Mouse (Mus musculus) heart, adult 8-10 months (tissue): ENCODE results near the gene Tomm20. TPM values are rescaled to one million over a fixed set of nuclear protein-coding genes. Genes with fewer than 3 reads are reported as not detected.

ENCODE experiments used
- DNase-seq: peaks from one replicate; pipeline ENCODE4 v3.0.0; 2022; ENCODE audit warnings: low spot score
- total RNA-seq, 4 experiments: library from RNA; stranded (reverse); gene quantifications; 2 replicates each; pipeline ENCODE4 v1.2.4; 2022

Gene Tomm20
- total RNA-seq, 4 experiments from 2014 or later, result 82.0 to 104 (median 91.0) TPM

- DNase-seq, result no peak
Observed at GRCm38 (mm10) chr8:126961516-126961915, 15.9 kb upstream of the Tomm20 start.

- DNase-seq, result no peak
Observed at GRCm38 (mm10) chr8:126951900-126952636, 6.4 kb upstream of the Tomm20 start.

GRCm38 (mm10) chr8:126949527-126949926 lies 3.9 kb upstream of the Tomm20 start:
- DNase-seq, result no peak

GRCm38 (mm10) chr8:126946444-126946843 lies 800 bp upstream of the Tomm20 start:
- no peak for DNase-seq

- no peak for DNase-seq
Observed at GRCm38 (mm10) chr8:126944781-126945691, 608 bp downstream of the Tomm20 start.

- no peak for DNase-seq
Observed at GRCm38 (mm10) chr8:126943565-126943964, 2.1 kb downstream of the Tomm20 start.

- DNase-seq, result no peak
Observed at GRCm38 (mm10) chr8:126937337-126937736, 8.3 kb downstream of the Tomm20 start.

GRCm38 (mm10) chr8:126935932-126936331 lies 9.7 kb downstream of the Tomm20 start:
- DNase-seq, result peak; percentile 21

GRCm38 (mm10) chr8:126935387-126935786 lies 10.3 kb downstream of the Tomm20 start:
- DNase-seq, result no peak

- no peak for DNase-seq
Observed at GRCm38 (mm10) chr8:126932656-126933055, 13.0 kb downstream of the Tomm20 start.

- DNase-seq, result no peak
Observed at GRCm38 (mm10) chr8:126932249-126932648, 13.4 kb downstream of the Tomm20 start.

GRCm38 (mm10) chr8:126931720-126932119 lies 13.9 kb downstream of the Tomm20 start:
- DNase-seq, result no peak

- DNase-seq, result peak; percentile 80
Observed at GRCm38 (mm10) chr8:126929607-126930161, 16.0 kb downstream of the Tomm20 start.

GRCm38 (mm10) chr8:126928755-126929505 lies 16.7 kb downstream of the Tomm20 start:
- DNase-seq, result no peak

- no peak for DNase-seq
Observed at GRCm38 (mm10) chr8:126928028-126928427, 17.6 kb downstream of the Tomm20 start.

GRCm38 (mm10) chr8:126927058-126927457 lies 18.6 kb downstream of the Tomm20 start:
- DNase-seq, result no peak

GRCm38 (mm10) chr8:126922981-126923380 lies 22.7 kb downstream of the Tomm20 start:
- no peak for DNase-seq

GRCm38 (mm10) chr8:126921432-126921831 lies 24.2 kb downstream of the Tomm20 start:
- DNase-seq, result no peak

- peak; percentile 77 for DNase-seq
Observed at GRCm38 (mm10) chr8:126920845-126921244, 24.8 kb downstream of the Tomm20 start.

GRCm38 (mm10) chr8:126920386-126920785 lies 25.3 kb downstream of the Tomm20 start:
- no peak for DNase-seq

- DNase-seq, result no peak
Observed at GRCm38 (mm10) chr8:126919703-126920102, 25.9 kb downstream of the Tomm20 start.

- no peak for DNase-seq
Observed at GRCm38 (mm10) chr8:126919255-126919654, 26.4 kb downstream of the Tomm20 start.
